Mouse (Mus musculus): ENCODE measurements around the gene Gmps.
A peak's percentile ranks its signal among the peaks of the same experiment; 100 is the strongest.

GRCm38 (mm10) chr3:64039818-64040784, 64.2 kb downstream of the Gmps start:
- TF ChIP-seq POLR2A (IDR thresholded peaks at IDR 0.05; ENCODE audit: borderline replicate concordance, low read depth, low read length) (no peak), CTCF (IDR thresholded peaks at IDR 0.05; ENCODE audit: low read depth, low read length) (peak; percentile 80)
